Mouse (Mus musculus): ENCODE data around the gene Nup35.

DNA sequence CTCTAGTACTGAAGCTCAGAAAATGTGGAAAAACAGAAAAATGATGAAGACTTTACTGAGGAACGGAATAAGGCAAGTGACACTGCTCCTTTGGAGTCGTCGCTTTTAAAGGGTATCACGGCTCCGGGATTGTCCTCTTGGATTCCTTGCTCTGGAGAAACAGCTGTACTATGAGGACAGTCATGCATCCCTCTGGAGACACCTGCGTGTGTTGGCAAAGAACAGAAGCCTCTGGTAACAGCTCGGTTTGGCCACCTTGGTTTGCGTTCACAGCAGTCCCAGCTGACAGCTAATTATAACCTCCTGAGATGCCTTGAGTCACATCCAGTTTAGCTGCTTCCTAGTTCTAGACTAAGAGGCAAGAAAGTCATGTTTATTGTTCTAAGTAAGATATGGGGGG lies 61.8 kb downstream of the Nup35 start:
- TF ChIP-seq CTCF (IDR thresholded peaks at IDR 0.05; ENCODE audit: extremely low read depth, insufficient read length, insufficient replicate concordance, low read depth, low read length) (no peak), POLR2A (IDR thresholded peaks at IDR 0.05; ENCODE audit: low read depth, low read length) (no peak)

All from small intestine, adult 2 months (tissue).